20 mouse cellular contexts compared by ENCODE assay signal in the genomic region with DNA sequence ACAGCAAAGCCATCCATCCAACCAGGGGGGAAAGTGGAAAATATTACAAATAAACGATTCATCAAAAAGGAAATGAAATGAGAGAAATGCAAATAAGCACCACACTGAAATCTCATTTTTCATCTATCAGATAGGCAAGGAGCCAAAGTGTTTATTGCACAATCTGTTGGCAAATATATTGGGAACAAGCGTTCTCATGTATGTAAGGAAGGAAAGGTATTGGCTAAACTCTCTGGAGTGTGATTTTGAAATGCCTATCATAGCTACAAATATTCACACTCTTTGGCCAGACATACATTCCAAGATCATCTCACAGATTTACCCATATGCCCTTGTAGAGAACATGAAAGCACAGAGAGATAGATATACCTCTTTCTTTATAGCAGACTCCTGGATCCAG.
DNase-seq lines count a peak whose midpoint lies in the region; ATAC-seq and TF ChIP-seq lines count a peak whose summit lies in the region.
"Had no signal": no experiment of that assay in that cellular context is flagged by ENCODE, and none has a peak within 500 bp of the region (broad histone marks: within the 10 kb centered on the region; RNA-seq: fewer than 3 reads in every experiment).

No protein-coding gene starts in this region.

- no peaks in the 10 kb centered on the region for H3K27me3 ChIP-seq in liver, adult 2 months (ENCODE audit: control insufficient read depth, insufficient read depth, low read length)
- H3K27me3 ChIP-seq in liver, embryonic 11.5 days (replicated peaks; ENCODE audit: control insufficient read depth, insufficient read depth, low read length), result no peaks in the 10 kb centered on the region
- no peaks in the 10 kb centered on the region for H3K27me3 ChIP-seq in lung, embryonic 15.5 days
- no peaks in the 10 kb centered on the region for H3K27me3 ChIP-seq in embryonic facial prominence, embryonic 10.5 days (replicated peaks; ENCODE audit: low read depth, poor library complexity, severe bottlenecking)
- H3K27me3 ChIP-seq: embryonic facial prominence, embryonic 13.5 days; midbrain, embryonic 13.5 days; neural tube, embryonic 13.5 days had no signal

- no peaks in the 10 kb centered on the region for H3K79me2 ChIP-seq in liver, adult 2 months (ENCODE audit: control insufficient read depth, insufficient read depth, low read length)

- no peak overlapping the region for H3K4me2 ChIP-seq in liver, embryonic 11.5 days
- no peak overlapping the region for H3K4me2 ChIP-seq in lung, embryonic 15.5 days
- H3K4me2 ChIP-seq: embryonic facial prominence, embryonic 13.5 days; midbrain, embryonic 13.5 days; neural tube, embryonic 13.5 days had no signal

- peaks cover 5% of the 10 kb centered on the region for H3K4me1 ChIP-seq in liver, adult 2 months (ENCODE audit: control insufficient read depth, insufficient read depth, low read length)
- H3K4me1 ChIP-seq in liver, embryonic 11.5 days (replicated peaks; ENCODE audit: control insufficient read depth, insufficient read depth, low read length), result no peaks in the 10 kb centered on the region
- peaks cover 27% of the 10 kb centered on the region for H3K4me1 ChIP-seq in lung, embryonic 15.5 days
- H3K4me1 ChIP-seq in embryonic facial prominence, embryonic 10.5 days, result no peaks in the 10 kb centered on the region
- H3K4me1 ChIP-seq: embryonic facial prominence, embryonic 13.5 days; neural tube, embryonic 13.5 days had no signal

- H3K36me3 ChIP-seq in liver, adult 2 months (ENCODE audit: control insufficient read depth, insufficient read depth, low read length), result no peaks in the 10 kb centered on the region
- H3K36me3 ChIP-seq in liver, embryonic 11.5 days (ENCODE audit: control insufficient read depth, insufficient read depth, low read length), result no peaks in the 10 kb centered on the region
- H3K36me3 ChIP-seq in lung, embryonic 15.5 days, result no peaks in the 10 kb centered on the region
- no peaks in the 10 kb centered on the region for H3K36me3 ChIP-seq in embryonic facial prominence, embryonic 10.5 days (replicated peaks)
- H3K36me3 ChIP-seq: embryonic facial prominence, embryonic 13.5 days; G1E; heart, embryonic 10.5 days; hindbrain, embryonic 10.5 days; midbrain, embryonic 13.5 days; neural tube, embryonic 13.5 days had no signal

- peak; percentile 13 for DNase-seq in adrenal gland, postnatal 10 days
- no peak for DNase-seq in adrenal gland, adult 8-10 months
- peak; percentile 76 for DNase-seq in liver, adult 2 months (ENCODE audit: extremely low read depth, low read depth, low spot score)
- no peak for DNase-seq in liver, embryonic 11.5 days (ENCODE audit: low spot score)
- no peak for DNase-seq in frontal cortex, adult 2 months (ENCODE audit: extremely low spot score in 1 of 2, low spot score in 1 of 2)
- DNase-seq in embryonic facial prominence, embryonic 10.5 days (ENCODE audit: low spot score), result no peak
- DNase-seq: cerebellum, adult 8-10 months; gastrocnemius, postnatal 36 days; kidney, adult 18-20 months; kidney, postnatal 14 days; thymus, postnatal 25 days had no signal

- H3K4me3 ChIP-seq in liver, adult 2 months (ENCODE audit: insufficient read depth, low read depth, low read length), result no peak overlapping the region
- no peak overlapping the region for H3K4me3 ChIP-seq in liver, embryonic 11.5 days (ENCODE audit: low read depth, low read length)
- H3K4me3 ChIP-seq in lung, embryonic 15.5 days, result no peak overlapping the region
- no peak overlapping the region for H3K4me3 ChIP-seq in embryonic facial prominence, embryonic 10.5 days
- H3K4me3 ChIP-seq: embryonic facial prominence, embryonic 13.5 days; heart, embryonic 10.5 days; hindbrain, embryonic 10.5 days; midbrain, embryonic 13.5 days; neural tube, embryonic 13.5 days had no signal

- no peaks in the 10 kb centered on the region for H3K9me3 ChIP-seq in liver, embryonic 11.5 days (ENCODE audit: control insufficient read depth, low read length)
- no peaks in the 10 kb centered on the region for H3K9me3 ChIP-seq in lung, embryonic 15.5 days
- no peaks in the 10 kb centered on the region for H3K9me3 ChIP-seq in embryonic facial prominence, embryonic 10.5 days
- H3K9me3 ChIP-seq: embryonic facial prominence, embryonic 13.5 days; G1E; heart, embryonic 10.5 days; hindbrain, embryonic 10.5 days; midbrain, embryonic 13.5 days; neural tube, embryonic 13.5 days had no signal

- no peak for TF ChIP-seq POLR2A in liver, adult 2 months (IDR thresholded peaks at IDR 0.05; ENCODE audit: extremely low read depth, insufficient read depth, low read length)

- no peak overlapping the region for H3K27ac ChIP-seq in liver, adult 2 months (replicated peaks; ENCODE audit: insufficient read depth, low read depth, low read length)
- H3K27ac ChIP-seq in liver, embryonic 11.5 days (ENCODE audit: low read depth, low read length), result no peak overlapping the region
- 0 out of 2 replicates have a peak overlapping the region, but pooled peaks have one; percentile 7 for H3K27ac ChIP-seq in lung, embryonic 15.5 days
- no peak overlapping the region for H3K27ac ChIP-seq in embryonic facial prominence, embryonic 10.5 days (replicated peaks)
- H3K27ac ChIP-seq: embryonic facial prominence, embryonic 13.5 days; heart, embryonic 10.5 days; hindbrain, embryonic 10.5 days; liver, embryonic 14.5 days; midbrain, embryonic 13.5 days; neural tube, embryonic 13.5 days had no signal

- ATAC-seq in liver, embryonic 11.5 days (replicated peaks; ENCODE audit: low FRiP score), result no peak
- no peak for ATAC-seq in lung, embryonic 15.5 days (ENCODE audit: borderline replicate concordance, extremely low read depth, low FRiP score, low TSS enrichment)
- ATAC-seq in megakaryocyte progenitor cell, adult 5-6 weeks (replicated peaks; ENCODE audit: poor library complexity), result 0 out of 2 replicates have a peak, but pooled peaks have one; percentile 31
- ATAC-seq: midbrain, embryonic 13.5 days had no signal

- H3K9ac ChIP-seq in liver, adult 2 months (ENCODE audit: low read depth, low read length), result no peak overlapping the region
- H3K9ac ChIP-seq in liver, embryonic 11.5 days (ENCODE audit: low read depth, low read length), result no peak overlapping the region
- H3K9ac ChIP-seq in lung, embryonic 15.5 days, result no peak overlapping the region
- H3K9ac ChIP-seq: embryonic facial prominence, embryonic 13.5 days; liver, embryonic 14.5 days; midbrain, embryonic 13.5 days; neural tube, embryonic 13.5 days had no signal

- no peak for TF ChIP-seq CTCF in liver, adult 2 months (IDR thresholded peaks at IDR 0.05; ENCODE audit: low read depth, low read length)

- 23% methylated on average over 2 of the region's 2 CpGs for WGBS in liver, adult 2 months
- WGBS in liver, embryonic 11.5 days, result 78% methylated on average over 2 of the region's 2 CpGs
- 32% methylated on average over 2 of the region's 2 CpGs for WGBS in lung, embryonic 15.5 days
- WGBS in embryonic facial prominence, embryonic 10.5 days, result 94% methylated on average over 2 of the region's 2 CpGs

Comparison
In these comparisons a context has a peak if more than half of its experiments do, and no peak if none do; other contexts are left out.
1. DNase-seq: peak in adrenal gland, postnatal 10 days (single experiment) and liver, adult 2 months (single experiment); none in adrenal gland, adult 8-10 months (single experiment), liver, embryonic 11.5 days (single experiment), frontal cortex, adult 2 months (0 of 2) and embryonic facial prominence, embryonic 10.5 days (single experiment).